Mouse (Mus musculus) forebrain, embryonic 11.5 days (tissue): Measurements from ENCODE around the gene Rrnad1. TPM values are rescaled to one million over a fixed set of nuclear protein-coding genes. Genes with fewer than 3 reads are reported as not detected.

ENCODE experiments used
- ATAC-seq: fragments of 200-750 bp; cut with Nextera tagmentation; replicated peaks from 2 replicates; pipeline ENCODE4 v1.8.0; 2017; ENCODE audit warnings: moderate TSS enrichment; ENCODE audit not compliant: low FRiP score
- DNase-seq: peaks from one replicate; pipeline ENCODE4 v3.0.0-alpha.2; 2017; ENCODE audit warnings: low spot score
- H3K27ac ChIP-seq: fragments of 300-500 bp; sonication (generic); 2 replicates; pipeline ENCODE4 v1.5.1; 2014; ENCODE audit warnings: low read depth, low read length
- H3K27me3 ChIP-seq: fragments of 300-500 bp; sonication (generic); 2 replicates; pipeline ENCODE4 v1.6.1; 2014; ENCODE audit warnings: mild to moderate bottlenecking, low read length, mixed read lengths; ENCODE audit not compliant: control insufficient read depth, insufficient read depth
- H3K36me3 ChIP-seq: fragments of 300-500 bp; sonication (generic); 2 replicates; pipeline ENCODE4 v1.6.1; 2014; ENCODE audit warnings: mild to moderate bottlenecking, low read length, moderate library complexity, mixed read lengths; ENCODE audit not compliant: control insufficient read depth, insufficient read depth
- H3K4me1 ChIP-seq: fragments of 300-500 bp; sonication (generic); replicated peaks from 2 replicates; pipeline ENCODE4 v1.6.1; 2014; ENCODE audit warnings: low read length, mixed read lengths; ENCODE audit not compliant: control insufficient read depth, insufficient read depth
- H3K4me2 ChIP-seq: fragments of 300-500 bp; sonication (generic); 2 replicates; pipeline ENCODE4 v1.6.1; 2014; ENCODE audit warnings: low read depth, mild to moderate bottlenecking, low read length, moderate library complexity, mixed read lengths; ENCODE audit not compliant: severe bottlenecking
- H3K4me3 ChIP-seq: fragments of 300-500 bp; sonication (generic); 2 replicates; pipeline ENCODE4 v1.5.1; 2014; ENCODE audit warnings: low read depth, low read length
- H3K9ac ChIP-seq: fragments of 300-500 bp; sonication (generic); 2 replicates; pipeline ENCODE4 v1.6.1; 2014; ENCODE audit warnings: low read length
- H3K9me3 ChIP-seq: fragments of 300-500 bp; sonication (generic); 2 replicates; pipeline ENCODE4 v1.6.1; 2016; ENCODE audit warnings: low read length, mixed read lengths; ENCODE audit not compliant: control insufficient read depth
- WGBS: fragments of 180-500 bp; shearing (Covaris S2); extraction: QIAGEN DNeasy Blood & Tissue Kit; methylation state at CpG from one replicate; pipeline ENCODE4 v1.1.7; 2014; 5-methylcytosine and 5-hydroxymethylcytosine counted together
- polyA plus RNA-seq: library from polyadenylated mRNA; unstranded; fragments of >200 nt; fragmentation: Nextera tagmentation; extraction: Ambion mirVana; gene quantifications from 2 replicates; pipeline ENCODE4 v1.2.1, GENCODE M21; 2014

The Rrnad1 gene
- polyA plus RNA-seq, 1 experiment from 2014 or later, result 22.2 TPM

- no peaks in the 10 kb centered on the region for H3K27me3 ChIP-seq
- no peaks in the 10 kb centered on the region for H3K9me3 ChIP-seq
- peaks cover 22% of the 10 kb centered on the region; the same call in 1 of the 2 replicates for H3K4me1 ChIP-seq
- under 1% methylated on average over 60 of the region's 60 CpGs for WGBS
- peak; percentile 70 for DNase-seq
- no peak for ATAC-seq
- H3K36me3 ChIP-seq, result peaks cover 10% of the 10 kb centered on the region
- H3K27ac ChIP-seq, result peak overlapping the region; percentile 99
- H3K4me3 ChIP-seq, result peak overlapping the region; percentile 90
- peak overlapping the region; percentile 85 for H3K4me2 ChIP-seq
- H3K9ac ChIP-seq, result peak overlapping the region; percentile 95
These were observed 41.1 kb upstream of the Rrnad1 start for GRCm38 (mm10) chr3:87971489-87972202.

- H3K27ac ChIP-seq, result peak within 1 kb of the TSS; percentile 99
- no peaks in the 10 kb centered on the region for H3K9me3 ChIP-seq
- peak within 1 kb of the TSS; percentile 95 for H3K9ac ChIP-seq
- peak within 1 kb of the TSS; percentile 85 for H3K4me2 ChIP-seq
- no peaks in the 10 kb centered on the region for H3K27me3 ChIP-seq
- peaks cover 7% of the 10 kb centered on the region for H3K36me3 ChIP-seq
- under 1% methylated on average over 44 of the region's 44 CpGs for WGBS
- peak; percentile 75 for ATAC-seq
- peak; percentile 95 for DNase-seq
- peaks cover 22% of the 10 kb centered on the region; the same call in 1 of the 2 replicates for H3K4me1 ChIP-seq
- peak within 1 kb of the TSS; percentile 90 for H3K4me3 ChIP-seq
These were observed 40.5 kb upstream of the Rrnad1 start, which contains the start of gene Nes for GRCm38 (mm10) chr3:87970939-87971488. Gene Nes, plus strand, starts transcription at chr3:87971078.

GRCm38 (mm10) chr3:87970184-87970938, 39.8 kb upstream of the Rrnad1 start:
- H3K4me1 ChIP-seq, result peaks cover 19% of the 10 kb centered on the region; the same call in 1 of the 2 replicates
- under 1% methylated on average over 21 of the region's 21 CpGs for WGBS
- ATAC-seq (0 out of 2 replicates have a peak, but pooled peaks have one; percentile 1), DNase-seq (peak; percentile 80)
- H3K4me2 ChIP-seq, result peak overlapping the region; percentile 85
- no peaks in the 10 kb centered on the region for H3K9me3 ChIP-seq
- peak overlapping the region; percentile 95 for H3K9ac ChIP-seq
- peaks cover 2% of the 10 kb centered on the region for H3K36me3 ChIP-seq
- H3K27ac ChIP-seq, result peak overlapping the region; percentile 99
- H3K4me3 ChIP-seq, result peak overlapping the region; percentile 90
- H3K27me3 ChIP-seq, result no peaks in the 10 kb centered on the region

- peak; percentile 98 for DNase-seq
- H3K4me1 ChIP-seq, result peaks cover 20% of the 10 kb centered on the region
- peak overlapping the region; percentile 73 for H3K9ac ChIP-seq
- H3K9me3 ChIP-seq, result no peaks in the 10 kb centered on the region
- H3K27ac ChIP-seq, result peak overlapping the region; percentile 96
- under 1% methylated on average over 27 of the region's 27 CpGs for WGBS
- no peaks in the 10 kb centered on the region for H3K27me3 ChIP-seq
- peak overlapping the region; percentile 33 for H3K4me3 ChIP-seq
- H3K4me2 ChIP-seq, result peak overlapping the region; percentile 65
- no peaks in the 10 kb centered on the region for H3K36me3 ChIP-seq
- peak; percentile 97 for ATAC-seq
These were observed 30.2 kb upstream of the Rrnad1 start for GRCm38 (mm10) chr3:87960586-87961191.

- peaks cover 20% of the 10 kb centered on the region for H3K4me1 ChIP-seq
These were observed 29.7 kb upstream of the Rrnad1 start for GRCm38 (mm10) chr3:87960191-87960585.

GRCm38 (mm10) chr3:87959371-87959770, 28.9 kb upstream of the Rrnad1 start:
- H3K4me2 ChIP-seq, result no peak overlapping the region
- no peak overlapping the region for H3K9ac ChIP-seq
- no peaks in the 10 kb centered on the region; the same call in 1 of the 2 replicates for H3K36me3 ChIP-seq
- peak overlapping the region; percentile 96 for H3K27ac ChIP-seq
- WGBS, result 62% methylated on average over 7 of the region's 7 CpGs
- ATAC-seq (no peak), DNase-seq (no peak)
- no peaks in the 10 kb centered on the region for H3K27me3 ChIP-seq
- H3K9me3 ChIP-seq, result no peaks in the 10 kb centered on the region
- no peak overlapping the region for H3K4me3 ChIP-seq
- H3K4me1 ChIP-seq, result peaks cover 20% of the 10 kb centered on the region

More at GRCm38 (mm10) chr3:87960191-87960585, 29.7 kb upstream of the Rrnad1 start:
- H3K9me3 ChIP-seq, result no peaks in the 10 kb centered on the region
- peak overlapping the region; percentile 33 for H3K4me3 ChIP-seq
- H3K4me2 ChIP-seq, result peak overlapping the region; percentile 65
- peak overlapping the region; percentile 96 for H3K27ac ChIP-seq
- 4% methylated on average over 10 of the region's 10 CpGs for WGBS
- no peaks in the 10 kb centered on the region for H3K36me3 ChIP-seq
- ATAC-seq (peak; percentile 2; the same call in 1 of the 2 replicates), DNase-seq (no peak)
- H3K27me3 ChIP-seq, result no peaks in the 10 kb centered on the region
- peak overlapping the region; percentile 73 for H3K9ac ChIP-seq

- H3K36me3 ChIP-seq, result no peaks in the 10 kb centered on the region; the same call in 1 of the 2 replicates
- no peak overlapping the region for H3K9ac ChIP-seq
- ATAC-seq (no peak), DNase-seq (no peak)
- H3K4me1 ChIP-seq, result peaks cover 20% of the 10 kb centered on the region
- no peaks in the 10 kb centered on the region for H3K9me3 ChIP-seq
- no peaks in the 10 kb centered on the region for H3K27me3 ChIP-seq
- 20% methylated on average over 1 of the region's 1 CpGs for WGBS
- H3K4me3 ChIP-seq, result no peak overlapping the region
- H3K27ac ChIP-seq, result no peak overlapping the region
- no peak overlapping the region for H3K4me2 ChIP-seq
These were observed 28.4 kb upstream of the Rrnad1 start for GRCm38 (mm10) chr3:87958967-87959366.

GRCm38 (mm10) chr3:87958476-87958875, 28.0 kb upstream of the Rrnad1 start:
- Histone ChIP-seq H3K27ac (no peak overlapping the region), H3K4me1 (peaks cover 20% of the 10 kb centered on the region), H3K9ac (0 out of 2 replicates have a peak overlapping the region, but pooled peaks have one; percentile 5)

More at GRCm38 (mm10) chr3:87958476-87958875, 28.0 kb upstream of the Rrnad1 start:
- 25% methylated on average over 4 of the region's 4 CpGs for WGBS
- no peaks in the 10 kb centered on the region for H3K27me3 ChIP-seq
- H3K9me3 ChIP-seq, result no peaks in the 10 kb centered on the region
- no peak for ATAC-seq
- DNase-seq, result no peak
- no peak overlapping the region for H3K4me3 ChIP-seq
- no peak overlapping the region for H3K4me2 ChIP-seq
- H3K36me3 ChIP-seq, result no peaks in the 10 kb centered on the region; the same call in 1 of the 2 replicates
